Mouse (Mus musculus) liver, embryonic 14.5 days (tissue): Measurements from ENCODE around the gene Sdk1. TPM values are rescaled to one million over a fixed set of nuclear protein-coding genes. Genes with fewer than 3 reads are reported as not detected.

Source experiments
- ATAC-seq: fragments of 200-750 bp; cut with Nextera tagmentation; 2 replicates; pipeline ENCODE4 v1.8.0; 2017; ENCODE audit warnings: moderate number of reproducible peaks, mild to moderate bottlenecking, moderate library complexity; ENCODE audit not compliant: insufficient read depth
- DNase-seq, 3 experiments: peaks; one replicate each; pipeline ENCODE4 v3.0.0-alpha.2; 2012 to 2013; ENCODE audit warnings: low read depth in 3 of 3, low spot score in 3 of 3
- H3K27ac ChIP-seq: fragments of 300-500 bp; sonication (generic); 2 replicates; pipeline ENCODE4 v1.5.1; 2014; ENCODE audit warnings: moderate library complexity, mild to moderate bottlenecking, control low read depth, inconsistent platforms
- H3K27me3 ChIP-seq: fragments of 300-500 bp; sonication (generic); 2 replicates; pipeline ENCODE4 v1.6.1; 2014; ENCODE audit warnings: mild to moderate bottlenecking, low read length, moderate library complexity; ENCODE audit not compliant: control insufficient read depth, insufficient read depth
- H3K36me3 ChIP-seq: fragments of 300-500 bp; sonication (generic); replicated peaks from 2 replicates; pipeline ENCODE4 v1.6.1; 2014; ENCODE audit warnings: low read depth; ENCODE audit not compliant: control insufficient read depth, insufficient read depth
- H3K4me1 ChIP-seq, 2 experiments: fragments of 200-500 bp in 1 of 2; fragments of 300-500 bp in 1 of 2; sonication (generic) in 1 of 2; replicated peaks; 2 replicates each; pipeline ENCODE4 v1.6.1; 2012 to 2014; ENCODE audit warnings: antibody characterized with exemption in 1 of 2, inconsistent platforms in 1 of 2, low read length in 1 of 2; ENCODE audit not compliant: control insufficient read depth in 2 of 2, insufficient read depth in 2 of 2
- H3K4me2 ChIP-seq: fragments of 300-500 bp; sonication (generic); 2 replicates; pipeline ENCODE4 v1.6.1; 2014; ENCODE audit warnings: low read depth, mild to moderate bottlenecking, control low read depth, moderate library complexity
- H3K4me3 ChIP-seq, 2 experiments: fragments of 200-500 bp in 1 of 2; fragments of 300-500 bp in 1 of 2; sonication (generic) in 1 of 2; 2 replicates each; pipeline ENCODE4 v1.5.1; 2012 to 2014; ENCODE audit warnings: low read depth in 2 of 2, low read length in 2 of 2, mild to moderate bottlenecking in 2 of 2, control low read depth in 1 of 2, inconsistent platforms in 1 of 2, moderate library complexity in 1 of 2; ENCODE audit not compliant: insufficient read depth in 1 of 2
- H3K9ac ChIP-seq: fragments of 300-500 bp; sonication (generic); replicated peaks from 2 replicates; pipeline ENCODE4 v1.6.1; 2014; ENCODE audit warnings: mild to moderate bottlenecking, control low read depth, moderate library complexity
- H3K9me3 ChIP-seq: fragments of 300-500 bp; sonication (generic); 2 replicates; pipeline ENCODE4 v1.6.1; 2016; ENCODE audit warnings: low read length, mixed read lengths; ENCODE audit not compliant: control insufficient read depth
- CTCF ChIP-seq: IDR thresholded peaks from 2 replicates; pipeline ENCODE4 v1.5.1; 2016; ENCODE audit warnings: antibody characterized with exemption, low read depth, control low read depth
- EP300 ChIP-seq: IDR thresholded peaks from 2 replicates; pipeline ENCODE4 v1.6.1; 2016; ENCODE audit warnings: antibody characterized with exemption, low read depth
- WGBS: fragments of 180-500 bp; shearing (Covaris S2); extraction: QIAGEN DNeasy Blood & Tissue Kit; methylation state at CpG from one replicate; pipeline ENCODE4 v1.1.7; 2014; ENCODE audit not compliant: insufficient replicate concordance; 5-methylcytosine and 5-hydroxymethylcytosine counted together
- polyA plus RNA-seq, 2 experiments: library from polyadenylated mRNA; depleted of rRNA in 1 of 2; stranded (reverse) in 1 of 2; unstranded in 1 of 2; fragments of >200 nt; fragmentation: Nextera tagmentation in 1 of 2; extraction: Ambion mirVana in 1 of 2; gene quantifications; 2 replicates each; pipeline versions ENCODE4 v1.2.1 to v1.2.3; 2012 to 2014

The Sdk1 gene
- polyA plus RNA-seq, 2 experiments: 0.01 to 0.25 TPM

DNA sequence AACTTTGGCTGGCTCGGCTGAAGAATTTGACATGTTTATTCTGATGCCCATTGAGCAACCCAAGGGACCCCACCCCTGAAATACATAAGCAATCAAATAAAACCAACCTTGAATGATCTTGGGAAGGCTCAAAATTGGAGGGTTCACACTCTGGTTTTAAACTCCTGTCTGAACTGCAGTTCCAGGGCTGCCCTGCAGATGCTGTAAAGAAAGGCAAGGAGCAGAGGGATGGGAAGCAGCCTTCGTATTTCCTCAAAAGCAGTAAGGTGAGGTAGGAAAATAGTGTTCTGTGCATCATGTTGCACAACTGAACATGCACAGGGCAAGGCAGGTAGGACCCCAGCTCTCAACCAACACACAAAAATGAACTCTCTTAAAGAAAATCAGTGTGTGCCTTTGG lies 222.1 kb downstream of the Sdk1 start:
- Histone ChIP-seq H3K27ac (no peak overlapping the region), H3K9me3 (no peaks in the 10 kb centered on the region), H3K9ac (no peak overlapping the region), H3K4me1 (no peaks in the 10 kb centered on the region), H3K36me3 (no peaks in the 10 kb centered on the region), H3K4me2 (no peak overlapping the region), H3K27me3 (no peaks in the 10 kb centered on the region), H3K4me3 (no peak overlapping the region)
- TF ChIP-seq EP300 (no peak), CTCF (no peak)
- DNase-seq (no peak), ATAC-seq (no peak)
- 32% methylated on average over 2 of the region's 2 CpGs for WGBS

DNA sequence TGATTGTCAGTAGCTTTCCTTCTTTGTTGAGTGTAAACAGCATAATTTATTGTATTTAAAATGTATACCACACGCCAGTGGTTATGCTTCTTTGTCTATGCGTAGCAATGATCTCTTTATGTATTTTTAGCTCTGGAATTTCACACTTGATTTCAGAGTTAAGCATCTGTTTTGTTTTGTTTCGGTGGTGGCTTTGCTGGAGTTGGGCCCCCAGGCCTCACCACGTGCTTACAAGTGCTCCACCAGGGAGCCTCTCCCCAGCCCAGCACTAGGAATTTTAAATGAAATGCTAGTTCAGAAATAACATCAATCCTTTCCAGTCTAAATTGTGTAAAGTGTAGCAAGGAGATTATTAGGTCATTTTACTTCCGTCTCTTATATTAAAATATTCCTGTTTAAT lies 227.5 kb downstream of the Sdk1 start:
- Histone ChIP-seq H3K4me1 (no peaks in the 10 kb centered on the region), H3K9ac (no peak overlapping the region), H3K4me3 (no peak overlapping the region), H3K36me3 (no peaks in the 10 kb centered on the region), H3K27me3 (no peaks in the 10 kb centered on the region), H3K9me3 (no peaks in the 10 kb centered on the region), H3K4me2 (no peak overlapping the region), H3K27ac (no peak overlapping the region)
- WGBS: 48% methylated on average over 5 of the region's 5 CpGs
- no peak for ATAC-seq
- TF ChIP-seq EP300 (no peak), CTCF (no peak)
- DNase-seq: no peak

DNA sequence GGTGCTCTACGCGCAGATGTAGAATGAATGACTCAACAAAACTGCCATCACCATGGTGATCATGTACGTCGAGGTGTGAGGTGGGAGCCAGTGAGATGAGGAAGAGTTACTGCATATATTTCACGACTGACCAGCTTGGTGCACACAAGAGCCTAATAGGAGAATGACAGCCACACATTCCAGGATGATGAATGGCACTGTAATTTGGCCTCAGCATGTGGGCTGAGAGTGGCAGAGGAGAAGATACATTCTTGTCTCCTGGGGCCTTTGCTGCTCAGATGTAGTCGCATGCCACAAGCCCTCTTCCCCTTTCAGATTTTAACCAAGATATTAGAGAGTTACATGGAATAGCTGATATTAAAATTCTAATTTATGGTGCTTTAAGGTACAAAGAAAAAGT lies 264.0 kb downstream of the Sdk1 start:
- TF ChIP-seq CTCF: no peak
- no peak for TF ChIP-seq EP300
- WGBS: 68% methylated on average over 6 of the region's 6 CpGs

DNA sequence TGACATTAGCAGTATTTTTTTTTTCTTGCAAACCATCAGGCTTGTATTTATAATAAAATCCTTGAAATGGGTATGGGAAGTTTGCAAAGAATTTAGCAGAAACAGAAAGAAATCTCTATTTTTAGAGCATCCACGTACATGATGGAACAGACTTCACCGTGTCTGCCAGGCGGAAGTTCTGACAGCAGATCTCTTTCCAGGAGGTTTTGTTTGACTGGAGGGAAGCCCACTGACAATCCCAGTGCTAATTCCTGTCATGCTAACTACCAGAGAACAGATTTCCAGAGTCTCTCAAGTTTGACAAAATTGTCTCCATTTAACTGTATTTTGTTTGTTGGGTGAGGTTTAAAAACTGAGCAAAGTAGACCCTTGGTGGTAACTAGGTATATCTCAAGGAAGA lies 265.1 kb downstream of the Sdk1 start:
- ATAC-seq (no peak), DNase-seq (no peak)
- no peaks in the 10 kb centered on the region for H3K27me3 ChIP-seq
- H3K27ac ChIP-seq: no peak overlapping the region
- no peak for TF ChIP-seq EP300
- no peaks in the 10 kb centered on the region for H3K4me1 ChIP-seq
- no peaks in the 10 kb centered on the region for H3K9me3 ChIP-seq
- no peaks in the 10 kb centered on the region for H3K36me3 ChIP-seq
- no peak overlapping the region for H3K4me3 ChIP-seq
- WGBS: 74% methylated on average over 3 of the region's 3 CpGs
- H3K4me2 ChIP-seq: no peak overlapping the region
- H3K9ac ChIP-seq: no peak overlapping the region

More for the DNA sequence above, 264.0 kb downstream of the Sdk1 start:
- Histone ChIP-seq H3K4me2 (no peak overlapping the region), H3K9ac (no peak overlapping the region), H3K4me3 (no peak overlapping the region), H3K27ac (no peak overlapping the region), H3K9me3 (no peaks in the 10 kb centered on the region), H3K4me1 (no peaks in the 10 kb centered on the region), H3K36me3 (no peaks in the 10 kb centered on the region), H3K27me3 (no peaks in the 10 kb centered on the region)
- ATAC-seq (no peak), DNase-seq (no peak)

DNA sequence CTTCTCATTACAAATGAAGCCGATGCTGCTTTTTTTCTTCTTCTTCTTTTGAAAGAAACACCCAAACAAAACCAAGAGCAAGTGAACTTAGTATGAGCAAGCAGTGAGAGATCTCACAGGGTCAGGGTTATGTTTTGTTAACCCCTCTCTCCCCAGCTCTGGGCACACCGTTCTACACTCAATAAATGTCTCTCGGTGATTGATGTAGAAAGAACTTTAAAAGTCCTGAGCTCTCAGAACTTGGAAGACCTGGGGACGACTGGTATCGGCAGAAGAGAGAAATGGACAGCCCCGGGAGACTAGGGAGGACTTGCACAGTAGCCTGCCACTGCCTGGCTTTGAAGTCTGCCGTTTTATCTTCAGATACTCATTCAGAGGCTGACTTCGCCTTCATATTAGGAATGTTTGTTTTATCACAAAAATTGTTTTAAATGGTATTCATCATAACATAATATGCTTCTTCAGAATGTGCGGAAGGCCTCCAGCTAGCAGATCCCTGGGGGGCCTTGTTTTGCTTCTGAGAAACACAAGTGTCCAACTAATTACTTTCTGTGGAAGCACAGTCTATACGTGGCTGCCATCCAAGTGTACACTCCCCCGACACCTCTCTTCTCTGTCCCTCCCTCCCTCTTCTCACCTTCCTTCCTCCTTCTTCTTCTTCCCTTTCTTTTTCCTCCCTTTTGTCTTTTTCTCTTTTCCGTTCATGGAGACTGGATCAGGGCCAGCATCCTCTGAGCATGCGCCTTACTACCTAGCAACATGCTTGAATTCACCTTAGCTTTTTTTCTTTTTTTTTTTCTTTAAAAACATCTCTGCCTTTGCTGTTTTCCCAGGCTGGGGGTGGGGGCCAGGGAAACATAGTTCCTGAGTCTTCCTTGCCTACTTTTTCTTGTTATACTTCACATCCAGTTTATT lies 283.8 kb downstream of the Sdk1 start:
- DNase-seq (no peak), ATAC-seq (no peak)
- Histone ChIP-seq H3K27ac (no peak overlapping the region), H3K27me3 (no peaks in the 10 kb centered on the region), H3K9me3 (no peaks in the 10 kb centered on the region), H3K4me3 (no peak overlapping the region), H3K9ac (no peak overlapping the region), H3K4me1 (no peaks in the 10 kb centered on the region), H3K4me2 (no peak overlapping the region), H3K36me3 (no peaks in the 10 kb centered on the region)
- 54% methylated on average over 13 of the region's 13 CpGs for WGBS
- no peak for TF ChIP-seq EP300
- no peak for TF ChIP-seq CTCF
